Mouse (Mus musculus) stomach, embryonic 16.5 days (tissue): ENCODE measurements around the gene Bcorl1. TPM values are rescaled to one million over a fixed set of nuclear protein-coding genes. Genes with fewer than 3 reads are reported as not detected.
"Not testable (repeated sequence)": the region's sequence is repeated elsewhere in the genome, so short reads cannot be mapped to it uniquely, and the experiment has no call there.

ENCODE experiments used
- ATAC-seq: fragments of 200-750 bp; cut with Nextera tagmentation; 2 replicates; pipeline ENCODE4 v1.8.0; 2017; ENCODE audit warnings: moderate number of reproducible peaks, moderate TSS enrichment; ENCODE audit not compliant: insufficient read depth, low FRiP score
- H3K27ac ChIP-seq: fragments of 300-500 bp; sonication (generic); 2 replicates; pipeline ENCODE4 v1.5.1; 2014; ENCODE audit warnings: low read length
- H3K27me3 ChIP-seq: fragments of 300-500 bp; sonication (generic); 2 replicates; pipeline ENCODE4 v1.6.1; 2014; ENCODE audit warnings: low read length, control low read depth, mixed read lengths; ENCODE audit not compliant: control insufficient read depth, insufficient read depth
- H3K36me3 ChIP-seq: fragments of 300-500 bp; sonication (generic); 2 replicates; pipeline ENCODE4 v1.6.1; 2014; ENCODE audit warnings: low read length; ENCODE audit not compliant: control insufficient read depth, insufficient read depth
- H3K4me1 ChIP-seq: fragments of 300-500 bp; sonication (generic); 2 replicates; pipeline ENCODE4 v1.6.1; 2014; ENCODE audit warnings: low read length, control low read depth, mixed read lengths; ENCODE audit not compliant: control insufficient read depth, insufficient read depth
- H3K4me2 ChIP-seq: fragments of 300-500 bp; sonication (generic); 2 replicates; pipeline ENCODE4 v1.6.1; 2014; ENCODE audit warnings: low read depth, low read length, mixed read lengths
- H3K4me3 ChIP-seq: fragments of 300-500 bp; sonication (generic); replicated peaks from 2 replicates; pipeline ENCODE4 v1.5.1; 2014; ENCODE audit warnings: mild to moderate bottlenecking, low read length
- H3K9ac ChIP-seq: fragments of 300-500 bp; sonication (generic); 2 replicates; pipeline ENCODE4 v1.6.1; 2014; ENCODE audit warnings: low read length
- H3K9me3 ChIP-seq: fragments of 300-500 bp; sonication (generic); replicated peaks from 2 replicates; pipeline ENCODE4 v1.6.1; 2016; ENCODE audit warnings: low read length, control low read depth; ENCODE audit not compliant: control insufficient read depth
- WGBS: fragments of 180-500 bp; shearing (Covaris S2); extraction: QIAGEN DNeasy Blood & Tissue Kit; methylation state at CpG from one replicate; pipeline ENCODE4 v1.1.7; 2014; 5-methylcytosine and 5-hydroxymethylcytosine counted together
- polyA plus RNA-seq: library from polyadenylated mRNA; unstranded; fragments of >200 nt; fragmentation: Nextera tagmentation; extraction: Ambion mirVana; gene quantifications from 2 replicates; pipeline ENCODE4 v1.2.1, GENCODE M21; 2015

The Bcorl1 gene
- polyA plus RNA-seq, 1 experiment from 2014 or later: 5.2 TPM

GRCm38 (mm10) chrX:48429100-48429499 is 87.9 kb downstream of the Bcorl1 start:
- ATAC-seq: no peak
- H3K9me3 ChIP-seq: no peaks in the 10 kb centered on the region

GRCm38 (mm10) chrX:48429538-48429937 is 88.4 kb downstream of the Bcorl1 start:
- H3K4me1 ChIP-seq: peaks cover 6% of the 10 kb centered on the region; the same call in 1 of the 2 replicates
- H3K4me2 ChIP-seq: no peak overlapping the region
- H3K36me3 ChIP-seq: no peaks in the 10 kb centered on the region
- no peak overlapping the region for H3K9ac ChIP-seq
- no peaks in the 10 kb centered on the region for H3K27me3 ChIP-seq
- H3K9me3 ChIP-seq: no peaks in the 10 kb centered on the region
- ATAC-seq: no peak
- H3K27ac ChIP-seq: no peak overlapping the region; the same call in 1 of the 2 replicates
- no peak overlapping the region for H3K4me3 ChIP-seq
- 46% methylated on average over 6 of the region's 6 CpGs for WGBS

More at GRCm38 (mm10) chrX:48429100-48429499, 87.9 kb downstream of the Bcorl1 start:
- Histone ChIP-seq H3K4me1 (peaks cover 8% of the 10 kb centered on the region; the same call in 1 of the 2 replicates), H3K27ac (no peak overlapping the region), H3K4me2 (no peak overlapping the region), H3K36me3 (no peaks in the 10 kb centered on the region), H3K9ac (no peak overlapping the region), H3K27me3 (no peaks in the 10 kb centered on the region), H3K4me3 (no peak overlapping the region)

GRCm38 (mm10) chrX:48432599-48433526 is 91.7 kb downstream of the Bcorl1 start:
- H3K36me3 ChIP-seq: no peaks in the 10 kb centered on the region
- no peak overlapping the region for H3K4me3 ChIP-seq
- H3K27me3 ChIP-seq: no peaks in the 10 kb centered on the region
- no peaks in the 10 kb centered on the region for H3K9me3 ChIP-seq
- H3K27ac ChIP-seq: no peak overlapping the region; the same call in 1 of the 2 replicates
- H3K9ac ChIP-seq: no peak overlapping the region
- no peak for ATAC-seq
- H3K4me2 ChIP-seq: no peak overlapping the region
- 0 out of 2 replicates have a peak, but pooled peaks cover 2% of the 10 kb centered on the region for H3K4me1 ChIP-seq
- 57% methylated on average over 15 of the region's 15 CpGs for WGBS

- Histone ChIP-seq H3K4me1 (no peaks in the 10 kb centered on the region), H3K36me3 (no peaks in the 10 kb centered on the region), H3K4me2 (no peak overlapping the region), H3K27me3 (no peaks in the 10 kb centered on the region), H3K9me3 (no peaks in the 10 kb centered on the region), H3K27ac (no peak overlapping the region; the same call in 1 of the 2 replicates), H3K4me3 (no peak overlapping the region), H3K9ac (no peak overlapping the region)
- 0 out of 2 replicates have a peak, but pooled peaks have one; percentile 12 for ATAC-seq
- WGBS: 43% methylated on average over 6 of the region's 6 CpGs
These were observed 92.4 kb downstream of the Bcorl1 start for GRCm38 (mm10) chrX:48433527-48433899.

GRCm38 (mm10) chrX:48434251-48434650 is 93.1 kb downstream of the Bcorl1 start:
- Histone ChIP-seq H3K4me3 (no peak overlapping the region), H3K9ac (no peak overlapping the region), H3K4me1 (peaks cover 4% of the 10 kb centered on the region; the same call in 1 of the 2 replicates), H3K9me3 (no peaks in the 10 kb centered on the region), H3K4me2 (no peak overlapping the region), H3K36me3 (no peaks in the 10 kb centered on the region), H3K27ac (no peak overlapping the region), H3K27me3 (no peaks in the 10 kb centered on the region)
- ATAC-seq: no peak
- 80% methylated on average over 1 of the region's 1 CpGs for WGBS

- Histone ChIP-seq H3K9ac (no peak overlapping the region), H3K36me3 (no peaks in the 10 kb centered on the region), H3K4me3 (no peak overlapping the region), H3K27ac (no peak overlapping the region), H3K9me3 (no peaks in the 10 kb centered on the region), H3K4me1 (peaks cover 4% of the 10 kb centered on the region), H3K4me2 (no peak overlapping the region), H3K27me3 (no peaks in the 10 kb centered on the region)
- no peak for ATAC-seq
- WGBS: 48% methylated on average over 9 of the region's 9 CpGs
These were observed 94.3 kb downstream of the Bcorl1 start for GRCm38 (mm10) chrX:48435477-48435900.

GRCm38 (mm10) chrX:48436082-48436481 is 94.9 kb downstream of the Bcorl1 start:
- H3K4me2 ChIP-seq, ATAC-seq, H3K4me3 ChIP-seq, H3K4me1 ChIP-seq, H3K36me3 ChIP-seq, H3K9ac ChIP-seq, H3K27ac ChIP-seq, H3K9me3 ChIP-seq, H3K27me3 ChIP-seq: not testable (repeated sequence)
- 79% methylated on average over 5 of the region's 7 CpGs for WGBS

- Histone ChIP-seq H3K27ac (no peak overlapping the region), H3K36me3 (no peaks in the 10 kb centered on the region), H3K9ac (no peak overlapping the region), H3K9me3 (no peaks in the 10 kb centered on the region), H3K4me3 (no peak overlapping the region), H3K4me2 (no peak overlapping the region), H3K27me3 (no peaks in the 10 kb centered on the region), H3K4me1 (peaks cover 4% of the 10 kb centered on the region)
- 46% methylated on average over 4 of the region's 4 CpGs for WGBS
- ATAC-seq: peak; percentile 58; the same call in 1 of the 2 replicates
These were observed 97.9 kb downstream of the Bcorl1 start for GRCm38 (mm10) chrX:48439036-48439435.

- Histone ChIP-seq H3K9ac (no peak overlapping the region), H3K27ac (no peak overlapping the region), H3K4me3 (no peak overlapping the region), H3K27me3 (no peaks in the 10 kb centered on the region), H3K4me2 (no peak overlapping the region), H3K36me3 (no peaks in the 10 kb centered on the region), H3K9me3 (no peaks in the 10 kb centered on the region), H3K4me1 (peaks cover 4% of the 10 kb centered on the region)
- ATAC-seq: no peak
- 88% methylated on average over 6 of the region's 6 CpGs for WGBS
These were observed 100.4 kb downstream of the Bcorl1 start for GRCm38 (mm10) chrX:48441548-48441947.
